Mouse (Mus musculus): Measurements from ENCODE around the gene Pifo. TPM values are rescaled to one million over a fixed set of nuclear protein-coding genes. Genes with fewer than 3 reads are reported as not detected.
A peak's percentile ranks its signal among the peaks of the same experiment; 100 is the strongest.

Gene Pifo
- total and polyA plus RNA-seq, 3 experiments: 7.7 to 13.7 (median 8.1) TPM

DNA sequence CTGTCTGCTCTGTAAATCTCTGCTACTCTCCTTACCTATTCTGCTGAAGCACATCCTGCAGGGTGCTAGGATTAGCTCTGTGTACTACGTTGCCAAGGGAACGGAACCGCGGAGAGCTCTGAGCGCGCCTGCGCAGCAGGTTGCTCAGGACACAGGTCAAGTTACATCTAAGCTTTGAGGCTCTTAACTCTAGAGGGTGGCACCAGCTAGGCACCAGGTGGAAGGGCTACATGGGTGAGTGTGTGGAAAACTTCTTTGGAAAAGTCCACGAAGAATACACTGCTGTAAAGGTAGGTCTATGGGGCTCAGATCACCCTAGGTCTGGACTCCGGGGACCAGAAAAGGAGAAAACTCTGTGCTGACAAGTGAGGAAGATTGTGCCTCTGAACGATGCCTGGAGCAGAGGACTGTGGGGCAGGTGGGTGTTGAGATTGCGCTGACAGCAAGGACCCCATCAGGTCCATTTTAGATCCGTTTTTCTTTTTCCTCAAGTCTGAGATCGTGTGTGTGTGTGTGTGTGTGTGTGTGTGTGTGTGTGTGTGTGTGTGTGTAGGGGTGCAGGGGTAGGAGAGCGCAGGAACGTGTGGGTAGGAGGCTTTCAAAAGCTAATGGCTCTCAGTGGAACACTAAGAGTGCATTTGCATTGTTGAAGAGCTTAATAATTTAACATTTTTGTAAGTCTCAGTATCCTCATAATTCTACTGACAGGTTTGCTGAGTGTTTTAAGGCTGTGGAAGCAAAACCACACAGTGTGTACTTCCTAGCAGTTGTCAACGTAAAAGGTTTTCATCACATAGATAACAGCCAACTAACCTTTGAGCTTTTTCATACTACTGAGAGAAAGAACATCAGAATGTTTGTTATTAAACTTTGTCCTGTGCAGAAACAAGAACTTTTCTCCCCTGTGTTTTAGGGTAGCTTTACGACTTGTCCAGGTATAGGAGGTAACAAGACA is 12.8 kb downstream of the Pifo start:
- dilution Hi-C loops (cut with MboI; ENCODE audit: extremely low pct_ligation_motif_present, extremely low pct_unique_long_range_greater_than_20kb, low sequenced_read_pairs) (no loop called here), in situ Hi-C loops (cut with MboI; ENCODE audit: low pct_ligation_motif_present, low pct_unique_long_range_greater_than_20kb, low sequenced_read_pairs) (no loop called here)
- H3K4me2 ChIP-seq (ENCODE audit: insufficient read depth, low read depth, poor library complexity, severe bottlenecking): peak overlapping the region; percentile 53
- H3K36me3 ChIP-seq (replicated peaks in 1 of 2; ENCODE audit: control insufficient read depth in 1 of 2, insufficient read depth in 1 of 2, low read length in 1 of 2): no peaks in the 10 kb centered on the region
- H3K4me1 ChIP-seq (ENCODE audit: control insufficient read depth in 1 of 2, insufficient read depth in 2 of 2): peaks cover 0 to 13% of the 10 kb centered on the region in 2 experiments; a peak in 2 of 4 replicates
- no peaks in the 10 kb centered on the region; the same call in 1 of the 2 replicates for H3K79me2 ChIP-seq (replicated peaks; ENCODE audit: control insufficient read depth, extremely low read depth, insufficient read depth, poor library complexity, severe bottlenecking)
- peak; percentile 93 for DNase-seq (ENCODE audit: extremely low read depth)
- H3K9ac ChIP-seq (ENCODE audit: insufficient read depth, low read depth): peak overlapping the region; percentile 10
- peak; percentile 25; the same call in 1 of the 2 replicates for TF ChIP-seq MAX (IDR thresholded peaks at IDR 0.05; ENCODE audit: low read length)
- peak; percentile 95 for TF ChIP-seq NRF1 (IDR thresholded peaks at IDR 0.05; ENCODE audit: low read depth, low read length)
- 0 out of 2 replicates have a peak, but pooled peaks have one; percentile 44 for TF ChIP-seq TBP (conservative IDR thresholded peaks at IDR 0.05; ENCODE audit: low read depth, low read length)
- peak; percentile 92 for TF ChIP-seq MXI1 (IDR thresholded peaks at IDR 0.05; ENCODE audit: low read depth, low read length)
- TF ChIP-seq MAZ (IDR thresholded peaks at IDR 0.05; ENCODE audit: low read depth, low read length): peak; percentile 45; the same call in 1 of the 2 replicates
- TF ChIP-seq ZNF384 (IDR thresholded peaks at IDR 0.05; ENCODE audit: low read depth, low read length): no peak
- peak overlapping the region; percentile 64 for H3K27ac ChIP-seq (ENCODE audit: insufficient read depth, low read depth)
- H3K4me3 ChIP-seq (replicated peaks in 1 of 3; ENCODE audit: low read depth in 2 of 3, low read length in 2 of 3, poor library complexity in 1 of 3): peak overlapping the region; percentile 62 to 71 (median 64)
- H3K27me3 ChIP-seq (replicated peaks): no peaks in the 10 kb centered on the region
- H3K9me3 ChIP-seq (replicated peaks; ENCODE audit: low read length): no peaks in the 10 kb centered on the region

DNA sequence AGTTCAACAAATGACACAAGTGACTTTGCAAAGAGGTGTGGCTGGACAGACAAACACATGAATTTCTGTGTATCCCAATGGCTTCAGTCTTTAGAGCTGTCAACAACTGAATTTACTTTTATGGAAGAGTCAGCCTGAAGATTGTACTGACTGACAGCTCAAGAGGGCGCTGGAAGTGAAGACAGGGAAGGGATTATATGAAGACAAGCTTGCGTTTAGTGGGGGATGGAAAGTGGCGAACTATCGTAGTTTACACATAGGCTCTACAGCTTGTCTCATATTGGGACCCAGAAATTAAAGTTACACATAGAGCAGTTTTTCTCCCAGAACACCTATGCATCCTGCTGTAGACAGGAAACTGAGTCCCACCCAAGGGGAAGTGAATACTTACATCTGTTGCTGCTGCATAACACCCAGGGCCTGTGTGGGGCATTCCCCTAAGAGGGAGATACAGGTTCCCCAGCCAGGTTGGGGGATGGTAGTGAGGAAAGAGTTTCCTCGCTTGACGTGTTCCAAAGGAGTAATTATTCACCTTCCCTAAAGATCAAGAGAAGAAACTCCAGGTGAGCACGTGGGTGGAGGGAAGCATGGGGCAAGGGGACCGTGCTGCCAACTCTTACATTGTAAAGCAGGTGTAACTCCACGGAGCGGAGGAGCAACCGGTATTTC is 13.6 kb downstream of the Pifo start:
- no peaks in the 10 kb centered on the region; the same call in 1 of the 2 replicates for H3K79me2 ChIP-seq (replicated peaks; ENCODE audit: control insufficient read depth, extremely low read depth, insufficient read depth, poor library complexity, severe bottlenecking)
- peaks cover 0 to 13% of the 10 kb centered on the region in 2 experiments; a peak in 2 of 4 replicates for H3K4me1 ChIP-seq (ENCODE audit: control insufficient read depth in 1 of 2, insufficient read depth in 2 of 2)
- peak overlapping the region; percentile 53 for H3K4me2 ChIP-seq (ENCODE audit: insufficient read depth, low read depth, poor library complexity, severe bottlenecking)
- H3K36me3 ChIP-seq (replicated peaks in 1 of 2; ENCODE audit: control insufficient read depth in 1 of 2, insufficient read depth in 1 of 2, low read length in 1 of 2): no peaks in the 10 kb centered on the region
- in situ Hi-C loops (cut with MboI; ENCODE audit: low pct_ligation_motif_present, low pct_unique_long_range_greater_than_20kb, low sequenced_read_pairs) (no loop called here), dilution Hi-C loops (cut with MboI; ENCODE audit: extremely low pct_ligation_motif_present, extremely low pct_unique_long_range_greater_than_20kb, low sequenced_read_pairs) (no loop called here)
- no peaks in the 10 kb centered on the region for H3K27me3 ChIP-seq (replicated peaks)
- H3K9ac ChIP-seq (ENCODE audit: insufficient read depth, low read depth): no peak overlapping the region
- H3K9me3 ChIP-seq (replicated peaks; ENCODE audit: low read length): no peaks in the 10 kb centered on the region
- DNase-seq (ENCODE audit: extremely low read depth): peak; percentile 69
- peak overlapping the region; percentile 62 to 71 (median 64) for H3K4me3 ChIP-seq (replicated peaks in 1 of 3; ENCODE audit: low read depth in 2 of 3, low read length in 2 of 3, poor library complexity in 1 of 3)
- H3K27ac ChIP-seq (ENCODE audit: insufficient read depth, low read depth): peak overlapping the region; percentile 54
- TF ChIP-seq TBP (conservative IDR thresholded peaks at IDR 0.05; ENCODE audit: low read depth, low read length): no peak; the same call in 1 of the 2 replicates
- TF ChIP-seq CTCF (conservative IDR thresholded peaks at IDR 0.05 in 1 of 2, IDR thresholded peaks at IDR 0.05 in 1 of 2; ENCODE audit: low read depth in 2 of 2, low read length in 2 of 2): peak in 1 of 2 experiments; percentile 55; a peak in 2 of 4 replicates
- TF ChIP-seq KAT2A (IDR thresholded peaks at IDR 0.05; ENCODE audit: insufficient replicate concordance, low read length): 0 out of 2 replicates have a peak, but pooled peaks have one; percentile 39
- TF ChIP-seq POLR2A (IDR thresholded peaks at IDR 0.05; ENCODE audit: low read depth, low read length): no peak
- TF ChIP-seq MYC (IDR thresholded peaks at IDR 0.05; ENCODE audit: low read depth, low read length): peak; percentile 93
- TF ChIP-seq MXI1 (IDR thresholded peaks at IDR 0.05; ENCODE audit: low read depth, low read length): peak; percentile 96
- no peak for TF ChIP-seq ZKSCAN1 (IDR thresholded peaks at IDR 0.05; ENCODE audit: borderline replicate concordance, low read depth, low read length)
- 0 out of 2 replicates have a peak, but pooled peaks have one; percentile 50 for TF ChIP-seq MAZ (IDR thresholded peaks at IDR 0.05; ENCODE audit: low read depth, low read length)
- 0 out of 2 replicates have a peak, but pooled peaks have one; percentile 20 for TF ChIP-seq MAFK (IDR thresholded peaks at IDR 0.05; ENCODE audit: insufficient replicate concordance, low read length)
- peak; percentile 18; the same call in 1 of the 2 replicates for TF ChIP-seq ELF1 (IDR thresholded peaks at IDR 0.05; ENCODE audit: low read depth, low read length)
- TF ChIP-seq HCFC1 (IDR thresholded peaks at IDR 0.05; ENCODE audit: low read depth, low read length): peak; percentile 58
- TF ChIP-seq USF2 (conservative IDR thresholded peaks at IDR 0.05; ENCODE audit: low read depth, low read length): no peak
- peak; percentile 73; the same call in 1 of the 2 replicates for TF ChIP-seq TCF12 (IDR thresholded peaks at IDR 0.05; ENCODE audit: low read depth, low read length)
- peak; percentile 83; the same call in 1 of the 2 replicates for TF ChIP-seq EP300 (IDR thresholded peaks at IDR 0.05; ENCODE audit: low read length)
- TF ChIP-seq RAD21 (IDR thresholded peaks at IDR 0.05; ENCODE audit: low read depth, low read length): peak; percentile 22
- TF ChIP-seq PAX5 (IDR thresholded peaks at IDR 0.05; ENCODE audit: low read length): no peak
- peak; percentile 70; the same call in 1 of the 2 replicates for TF ChIP-seq CHD1 (IDR thresholded peaks at IDR 0.05; ENCODE audit: low read depth, low read length)
- TF ChIP-seq CHD2 (IDR thresholded peaks at IDR 0.05; ENCODE audit: low read length): peak; percentile 80
- peak; percentile 66 for TF ChIP-seq ETS1 (conservative IDR thresholded peaks at IDR 0.05; ENCODE audit: low read depth, low read length)
- TF ChIP-seq SIN3A (IDR thresholded peaks at IDR 0.05; ENCODE audit: low read length): 0 out of 2 replicates have a peak, but pooled peaks have one; percentile 83
- peak; percentile 90 for TF ChIP-seq MAX (IDR thresholded peaks at IDR 0.05; ENCODE audit: low read length)
- 0 out of 2 replicates have a peak, but pooled peaks have one; percentile 34 for TF ChIP-seq MEF2A (IDR thresholded peaks at IDR 0.05; ENCODE audit: borderline replicate concordance, low read depth, low read length)
- TF ChIP-seq BHLHE40 (IDR thresholded peaks at IDR 0.05; ENCODE audit: low read depth, low read length): peak; percentile 48
- no peak for TF ChIP-seq GABPA (IDR thresholded peaks at IDR 0.05; ENCODE audit: insufficient replicate concordance, low read depth, low read length)
- TF ChIP-seq ZMIZ1 (IDR thresholded peaks at IDR 0.05; ENCODE audit: low read depth, low read length): 0 out of 2 replicates have a peak, but pooled peaks have one; percentile 36
